Mouse (Mus musculus): ENCODE results near the gene Vmn1r82. TPM values are rescaled to one million over a fixed set of nuclear protein-coding genes. Genes with fewer than 3 reads are reported as not detected.

Vmn1r82 gene
- polyA plus RNA-seq (2012; rRNA removed), result not detected in 2 replicates

DNA sequence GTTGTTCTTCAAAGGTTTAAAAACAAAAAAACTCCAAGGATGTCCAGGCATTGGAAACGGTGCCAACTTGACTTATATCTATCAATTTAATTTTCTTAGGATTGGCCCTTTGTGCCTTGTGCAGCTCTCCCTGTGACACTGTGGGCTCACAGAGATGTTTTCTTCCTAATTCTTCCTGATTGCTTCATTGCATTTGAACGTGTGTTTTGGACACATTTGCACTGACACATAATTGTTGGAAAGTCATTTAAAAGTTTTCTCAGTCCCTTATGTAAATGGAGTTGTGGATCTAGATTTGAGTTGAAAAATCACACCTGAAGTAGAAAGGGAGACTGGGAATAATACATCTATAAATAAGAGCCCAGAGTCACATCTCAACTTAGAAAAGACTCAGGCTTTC is at the start of gene Vmn1r82:
Gene Vmn1r82, plus strand, starts transcription at position 301 of the 400 bp plus-strand sequence.

DNA sequence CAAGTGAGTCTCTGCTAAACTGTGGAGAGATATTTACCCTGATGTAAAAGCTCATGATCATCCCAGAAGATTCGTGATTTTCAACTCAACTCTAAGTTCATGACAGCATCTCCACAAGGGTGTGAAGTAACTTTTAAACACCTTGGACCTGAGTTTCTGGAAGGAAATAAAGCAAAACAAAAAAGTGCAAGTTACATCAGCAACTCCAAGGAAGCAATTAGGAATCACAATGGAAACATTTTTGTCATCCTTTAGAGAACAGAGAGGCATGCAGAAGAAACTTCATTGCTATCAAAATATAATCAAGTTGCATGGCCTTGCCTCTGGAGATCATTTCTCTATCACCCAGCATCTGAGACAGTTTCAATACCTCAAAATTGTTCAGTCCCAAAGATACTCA is 32.1 kb upstream of the Vmn1r82 start, which contains the start of gene Vmn1r81:
Gene Vmn1r81, minus strand, starts transcription at position 101 of the 400 bp plus-strand sequence.

DNA sequence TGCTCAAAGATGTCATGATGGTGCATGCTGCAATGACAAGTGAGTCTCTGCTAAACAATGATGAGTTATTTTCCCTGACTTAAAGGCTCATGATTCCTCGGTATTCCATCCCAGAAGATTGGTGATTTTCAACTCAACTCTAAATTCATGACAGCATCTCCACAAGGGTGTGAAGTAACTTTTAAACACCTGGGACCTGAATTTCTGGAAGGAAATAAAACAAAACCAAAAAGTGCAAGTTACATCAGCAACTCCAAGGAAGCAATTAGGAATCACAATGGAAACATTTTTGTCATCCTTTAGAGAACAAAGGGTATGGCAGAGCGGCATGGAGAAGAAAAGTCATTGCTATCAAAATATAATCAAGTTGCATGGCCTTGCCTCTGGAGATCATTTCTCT is 29.2 kb downstream of the Vmn1r82 start, which contains the start of gene Vmn1r83:
Gene Vmn1r83, minus strand, starts transcription at position 101 of the 400 bp plus-strand sequence.

Other genes starting within 250 kb of the Vmn1r82 start
- not detected in 2 replicates for gene Vmn1r78, start 150.2 kb upstream of the Vmn1r82 start, polyA plus RNA-seq (2012; rRNA removed)
- gene Vmn1r79, start 129.2 kb upstream of the Vmn1r82 start, polyA plus RNA-seq (2012; rRNA removed), result not detected in 2 replicates
- not detected in 2 replicates for gene Vmn1r80, start 111.1 kb upstream of the Vmn1r82 start, polyA plus RNA-seq (2012; rRNA removed)
- not detected in 2 replicates for gene Vmn1r81, start 32.2 kb upstream of the Vmn1r82 start, polyA plus RNA-seq (2012; rRNA removed)
- not detected in 2 replicates for gene Vmn1r83, start 29.1 kb downstream of the Vmn1r82 start, polyA plus RNA-seq (2012; rRNA removed)
- gene Vmn1r84, start 68.8 kb downstream of the Vmn1r82 start, polyA plus RNA-seq (2012; rRNA removed), result not detected in 2 replicates
- gene Zfp551, start 122.3 kb downstream of the Vmn1r82 start, polyA plus RNA-seq (2012; rRNA removed), result 5.9 and 6.3 TPM in 2 replicates
- 16.5 and 17.3 TPM in 2 replicates for gene Zfp606, start 177.9 kb downstream of the Vmn1r82 start, polyA plus RNA-seq (2012; rRNA removed)
- not detected in 2 replicates for gene 2900092C05Rik, start 212.1 kb downstream of the Vmn1r82 start, polyA plus RNA-seq (2012; rRNA removed)